Mouse (Mus musculus) liver, embryonic 11.5 days (tissue): ENCODE measurements around the gene Rere. TPM values are rescaled to one million over a fixed set of nuclear protein-coding genes. Genes with fewer than 3 reads are reported as not detected.

Source experiments
- ATAC-seq: fragments of 200-750 bp; cut with Nextera tagmentation; replicated peaks from 2 replicates; pipeline ENCODE4 v1.8.0; 2017; ENCODE audit warnings: moderate number of reproducible peaks, mild to moderate bottlenecking, moderate TSS enrichment, moderate library complexity; ENCODE audit not compliant: low FRiP score
- DNase-seq: peaks from one replicate; pipeline ENCODE4 v3.0.0-alpha.2; 2017; ENCODE audit warnings: low spot score
- H3K27ac ChIP-seq: fragments of 300-500 bp; sonication (generic); 2 replicates; pipeline ENCODE4 v1.5.1; 2014; ENCODE audit warnings: mild to moderate bottlenecking, low read depth, low read length, control low read depth
- H3K27me3 ChIP-seq: fragments of 300-500 bp; sonication (generic); replicated peaks from 2 replicates; pipeline ENCODE4 v1.6.1; 2014; ENCODE audit warnings: low read length, mixed read lengths; ENCODE audit not compliant: control insufficient read depth, insufficient read depth
- H3K36me3 ChIP-seq: fragments of 300-500 bp; sonication (generic); 2 replicates; pipeline ENCODE4 v1.6.1; 2014; ENCODE audit warnings: mild to moderate bottlenecking, low read length, moderate library complexity, mixed read lengths; ENCODE audit not compliant: control insufficient read depth, insufficient read depth
- H3K4me1 ChIP-seq: fragments of 300-500 bp; sonication (generic); replicated peaks from 2 replicates; pipeline ENCODE4 v1.6.1; 2014; ENCODE audit warnings: low read length, mixed read lengths; ENCODE audit not compliant: control insufficient read depth, insufficient read depth
- H3K4me2 ChIP-seq: fragments of 300-500 bp; sonication (generic); 2 replicates; pipeline ENCODE4 v1.6.1; 2014; ENCODE audit warnings: mild to moderate bottlenecking, control low read depth, moderate library complexity
- H3K4me3 ChIP-seq: fragments of 300-500 bp; sonication (generic); 2 replicates; pipeline ENCODE4 v1.5.1; 2014; ENCODE audit warnings: low read depth, low read length, control low read depth
- H3K9ac ChIP-seq: fragments of 300-500 bp; sonication (generic); 2 replicates; pipeline ENCODE4 v1.6.1; 2014; ENCODE audit warnings: low read depth, low read length, control low read depth
- H3K9me3 ChIP-seq: fragments of 300-500 bp; sonication (generic); 2 replicates; pipeline ENCODE4 v1.6.1; 2016; ENCODE audit warnings: low read length, inconsistent platforms, mixed read lengths; ENCODE audit not compliant: control insufficient read depth
- WGBS: fragments of 180-500 bp; shearing (Covaris S2); extraction: QIAGEN DNeasy Blood & Tissue Kit; methylation state at CpG from one replicate; pipeline ENCODE4 v1.1.7; 2014; 5-methylcytosine and 5-hydroxymethylcytosine counted together
- polyA plus RNA-seq: library from polyadenylated mRNA; unstranded; fragments of >200 nt; fragmentation: Nextera tagmentation; extraction: Ambion mirVana; gene quantifications from 2 replicates; pipeline ENCODE4 v1.2.1, GENCODE M21; 2014

Gene Rere
- polyA plus RNA-seq, 1 experiment from 2014 or later: 23.3 TPM

- Histone ChIP-seq H3K27me3 (no peaks in the 10 kb centered on the region), H3K4me3 (no peak overlapping the region), H3K9me3 (no peaks in the 10 kb centered on the region), H3K36me3 (no peaks in the 10 kb centered on the region; the same call in 1 of the 2 replicates), H3K4me1 (peaks cover 42% of the 10 kb centered on the region), H3K4me2 (no peak overlapping the region), H3K27ac (no peak overlapping the region), H3K9ac (no peak overlapping the region)
- 86% methylated on average over 4 of the region's 4 CpGs for WGBS
- DNase-seq (no peak), ATAC-seq (no peak)
Measured at GRCm38 (mm10) chr4:150572938-150573337, 291.5 kb downstream of the Rere start.

- WGBS: 67% methylated on average over 3 of the region's 3 CpGs
- H3K9me3 ChIP-seq: no peaks in the 10 kb centered on the region
- no peak overlapping the region for H3K4me3 ChIP-seq
- no peak overlapping the region for H3K9ac ChIP-seq
- DNase-seq: no peak
- H3K4me2 ChIP-seq: no peak overlapping the region
- no peaks in the 10 kb centered on the region for H3K27me3 ChIP-seq
- no peak overlapping the region for H3K27ac ChIP-seq
- no peak for ATAC-seq
- peaks cover 31% of the 10 kb centered on the region for H3K4me1 ChIP-seq
- H3K36me3 ChIP-seq: no peaks in the 10 kb centered on the region; the same call in 1 of the 2 replicates
Measured at GRCm38 (mm10) chr4:150575363-150576092, 294.1 kb downstream of the Rere start.

GRCm38 (mm10) chr4:150576339-150576738 lies 294.9 kb downstream of the Rere start:
- H3K27ac ChIP-seq: no peak overlapping the region
- H3K9ac ChIP-seq: no peak overlapping the region
- no peak overlapping the region for H3K4me3 ChIP-seq
- H3K4me1 ChIP-seq: peaks cover 27% of the 10 kb centered on the region
- ATAC-seq: no peak
- no peaks in the 10 kb centered on the region for H3K9me3 ChIP-seq
- H3K4me2 ChIP-seq: no peak overlapping the region
- H3K36me3 ChIP-seq: no peaks in the 10 kb centered on the region; the same call in 1 of the 2 replicates
- H3K27me3 ChIP-seq: no peaks in the 10 kb centered on the region
- 83% methylated on average over 3 of the region's 3 CpGs for WGBS
- DNase-seq: no peak

GRCm38 (mm10) chr4:150578021-150578420 lies 296.6 kb downstream of the Rere start:
- no peak overlapping the region for H3K4me2 ChIP-seq
- no peak for ATAC-seq
- no peaks in the 10 kb centered on the region for H3K36me3 ChIP-seq
- H3K27ac ChIP-seq: no peak overlapping the region
- H3K9ac ChIP-seq: no peak overlapping the region
- H3K4me3 ChIP-seq: no peak overlapping the region
- peaks cover 28% of the 10 kb centered on the region for H3K4me1 ChIP-seq
- 87% methylated on average over 3 of the region's 3 CpGs for WGBS
- no peaks in the 10 kb centered on the region for H3K27me3 ChIP-seq
- no peak for DNase-seq
- no peaks in the 10 kb centered on the region for H3K9me3 ChIP-seq

- Histone ChIP-seq H3K27ac (no peak overlapping the region), H3K4me1 (peaks cover 52% of the 10 kb centered on the region), H3K36me3 (no peaks in the 10 kb centered on the region), H3K27me3 (no peaks in the 10 kb centered on the region), H3K9me3 (no peaks in the 10 kb centered on the region), H3K4me2 (no peak overlapping the region), H3K4me3 (no peak overlapping the region), H3K9ac (no peak overlapping the region)
- ATAC-seq (no peak), DNase-seq (no peak)
- 83% methylated on average over 10 of the region's 10 CpGs for WGBS
Measured at GRCm38 (mm10) chr4:150581931-150582723, 300.7 kb downstream of the Rere start.

- Histone ChIP-seq H3K9me3 (no peaks in the 10 kb centered on the region), H3K27me3 (no peaks in the 10 kb centered on the region), H3K4me2 (0 out of 2 replicates have a peak overlapping the region, but pooled peaks have one; percentile 6), H3K36me3 (no peaks in the 10 kb centered on the region), H3K4me1 (peaks cover 60% of the 10 kb centered on the region), H3K27ac (peak overlapping the region; percentile 6; the same call in 1 of the 2 replicates), H3K4me3 (no peak overlapping the region), H3K9ac (peak overlapping the region; percentile 6; the same call in 1 of the 2 replicates)
- 49% methylated on average over 13 of the region's 13 CpGs for WGBS
- ATAC-seq: no peak
- no peak for DNase-seq
Measured at GRCm38 (mm10) chr4:150582966-150583776, 301.7 kb downstream of the Rere start.

- H3K4me2 ChIP-seq: 0 out of 2 replicates have a peak overlapping the region, but pooled peaks have one; percentile 6
- no peak for ATAC-seq
- H3K36me3 ChIP-seq: no peaks in the 10 kb centered on the region
- peak overlapping the region; percentile 6; the same call in 1 of the 2 replicates for H3K9ac ChIP-seq
- H3K27ac ChIP-seq: peak overlapping the region; percentile 6; the same call in 1 of the 2 replicates
- no peaks in the 10 kb centered on the region for H3K9me3 ChIP-seq
- no peaks in the 10 kb centered on the region for H3K27me3 ChIP-seq
- H3K4me3 ChIP-seq: no peak overlapping the region
- WGBS: 68% methylated on average over 3 of the region's 3 CpGs
- no peak for DNase-seq
- H3K4me1 ChIP-seq: peaks cover 60% of the 10 kb centered on the region
Measured at GRCm38 (mm10) chr4:150583777-150584135, 302.3 kb downstream of the Rere start.

GRCm38 (mm10) chr4:150585800-150586199 lies 304.4 kb downstream of the Rere start:
- H3K4me3 ChIP-seq: no peak overlapping the region
- peaks cover 76% of the 10 kb centered on the region for H3K4me1 ChIP-seq
- peak overlapping the region; percentile 14; the same call in 1 of the 2 replicates for H3K4me2 ChIP-seq
- no peaks in the 10 kb centered on the region for H3K27me3 ChIP-seq
- ATAC-seq (peak; percentile 82), DNase-seq (no peak)
- H3K9ac ChIP-seq: no peak overlapping the region
- no peak overlapping the region for H3K27ac ChIP-seq
- H3K9me3 ChIP-seq: no peaks in the 10 kb centered on the region
- H3K36me3 ChIP-seq: no peaks in the 10 kb centered on the region
- WGBS: 59% methylated on average over 2 of the region's 2 CpGs
